Mouse (Mus musculus): Measurements from ENCODE around the gene Smad6. TPM values are rescaled to one million over a fixed set of nuclear protein-coding genes. Genes with fewer than 3 reads are reported as not detected.

The Smad6 gene
- 3.1 TPM in 2 replicates for polyA plus RNA-seq (2012; rRNA removed)

- peak; percentile 19 to 70 for DNase-seq (ENCODE audit: extremely low spot score in 1 of 2, low spot score in 1 of 2)
Measured at GRCm38 (mm10) chr9:64021853-64022561, at the start of gene Smad6. TSS of gene Smad6 (minus strand) at chr9:64022059.

GRCm38 (mm10) chr9:64070674-64071073 lies 48.8 kb upstream of the Smad6 start:
- no peak for DNase-seq (ENCODE audit: extremely low spot score in 1 of 2, low spot score in 1 of 2)

GRCm38 (mm10) chr9:64069131-64069530 lies 47.3 kb upstream of the Smad6 start:
- DNase-seq (ENCODE audit: extremely low spot score in 1 of 2, low spot score in 1 of 2) = no peak

- no peak for DNase-seq (ENCODE audit: extremely low spot score in 1 of 2, low spot score in 1 of 2)
Measured at GRCm38 (mm10) chr9:64068571-64068970, 46.7 kb upstream of the Smad6 start.

- no peak for DNase-seq (ENCODE audit: extremely low spot score in 1 of 2, low spot score in 1 of 2)
Measured at GRCm38 (mm10) chr9:64067787-64068186, 45.9 kb upstream of the Smad6 start.

GRCm38 (mm10) chr9:64060033-64060539 lies 38.2 kb upstream of the Smad6 start:
- DNase-seq (ENCODE audit: extremely low spot score in 1 of 2, low spot score in 1 of 2) = no peak

GRCm38 (mm10) chr9:64057903-64058650 lies 36.2 kb upstream of the Smad6 start:
- DNase-seq (ENCODE audit: extremely low spot score in 1 of 2, low spot score in 1 of 2) = peak in 1 of 2 experiments; percentile 10

- no peak for DNase-seq (ENCODE audit: extremely low spot score in 1 of 2, low spot score in 1 of 2)
Measured at GRCm38 (mm10) chr9:64055162-64055561, 33.3 kb upstream of the Smad6 start.

GRCm38 (mm10) chr9:64053786-64054185 lies 31.9 kb upstream of the Smad6 start:
- DNase-seq (ENCODE audit: extremely low spot score in 1 of 2, low spot score in 1 of 2) = no peak

GRCm38 (mm10) chr9:64051241-64051640 lies 29.4 kb upstream of the Smad6 start:
- DNase-seq (ENCODE audit: extremely low spot score in 1 of 2, low spot score in 1 of 2) = no peak

GRCm38 (mm10) chr9:64050513-64051065 lies 28.7 kb upstream of the Smad6 start:
- DNase-seq (ENCODE audit: extremely low spot score in 1 of 2, low spot score in 1 of 2) = peak in 1 of 2 experiments; percentile 23

GRCm38 (mm10) chr9:64049471-64050380 lies 27.9 kb upstream of the Smad6 start:
- DNase-seq (ENCODE audit: extremely low spot score in 1 of 2, low spot score in 1 of 2) = peak; percentile 27 to 44

- no peak for DNase-seq (ENCODE audit: extremely low spot score in 1 of 2, low spot score in 1 of 2)
Measured at GRCm38 (mm10) chr9:64045117-64045890, 23.4 kb upstream of the Smad6 start.

- DNase-seq (ENCODE audit: extremely low spot score in 1 of 2, low spot score in 1 of 2) = no peak
Measured at GRCm38 (mm10) chr9:64044343-64044742, 22.5 kb upstream of the Smad6 start.

GRCm38 (mm10) chr9:64042911-64043310 lies 21.1 kb upstream of the Smad6 start:
- DNase-seq (ENCODE audit: extremely low spot score in 1 of 2, low spot score in 1 of 2) = no peak

GRCm38 (mm10) chr9:64042216-64042615 lies 20.4 kb upstream of the Smad6 start:
- DNase-seq (ENCODE audit: extremely low spot score in 1 of 2, low spot score in 1 of 2) = no peak

GRCm38 (mm10) chr9:64029908-64030631 lies 8.2 kb upstream of the Smad6 start:
- no peak for DNase-seq (ENCODE audit: extremely low spot score in 1 of 2, low spot score in 1 of 2)

GRCm38 (mm10) chr9:64025565-64025964 lies 3.7 kb upstream of the Smad6 start:
- peak in 1 of 2 experiments; percentile 56 for DNase-seq (ENCODE audit: extremely low spot score in 1 of 2, low spot score in 1 of 2)

- DNase-seq (ENCODE audit: extremely low spot score in 1 of 2, low spot score in 1 of 2) = no peak
Measured at GRCm38 (mm10) chr9:64024976-64025375, 3.1 kb upstream of the Smad6 start.

Data from frontal cortex, adult 2 months (tissue).